Mouse (Mus musculus): ENCODE data around the gene Znrf2.
A peak's percentile ranks its signal among the peaks of the same experiment; 100 is the strongest.

The Znrf2 gene

DNA sequence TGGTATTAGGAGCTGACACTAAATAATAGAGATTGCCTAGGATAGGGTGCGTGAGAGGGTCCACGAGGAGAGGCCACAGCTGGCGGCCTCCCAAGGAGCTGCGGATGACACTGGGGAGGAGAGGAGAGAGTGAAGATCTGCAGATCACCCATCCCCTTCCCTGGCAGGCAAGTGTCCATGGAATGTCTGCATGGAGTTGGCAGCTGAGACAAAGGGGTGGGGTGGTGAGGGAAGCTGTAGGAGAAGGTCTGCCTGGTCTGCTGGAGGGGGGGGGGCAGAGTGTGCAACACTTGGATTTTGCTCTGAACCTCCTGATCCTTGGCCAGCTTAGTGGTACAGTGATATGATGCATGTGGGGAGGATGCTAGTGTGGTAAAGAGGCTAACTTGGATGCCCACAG is 98.3 kb downstream of the Znrf2 start:
- no peak for DNase-seq (ENCODE audit: low read depth)

DNA sequence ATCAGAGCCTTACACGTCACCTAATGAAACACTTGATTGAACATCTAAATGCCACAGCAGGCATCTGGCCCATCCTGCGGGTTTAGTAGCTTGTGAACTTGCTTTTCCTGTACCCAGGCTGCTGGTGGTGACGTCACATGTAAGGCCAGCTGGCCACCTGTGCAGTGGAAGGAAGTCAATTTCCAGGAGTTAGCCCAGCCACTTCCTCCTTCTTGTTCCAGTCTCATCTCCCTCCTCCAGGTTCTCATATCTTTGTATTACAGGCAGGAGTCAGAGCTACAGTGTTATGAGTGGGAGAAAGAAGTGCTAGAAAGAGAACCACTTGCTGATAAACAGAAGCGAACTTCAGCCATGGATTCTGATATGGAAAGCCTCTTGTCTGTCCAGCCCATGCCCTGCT is 99.4 kb downstream of the Znrf2 start:
- DNase-seq (ENCODE audit: low read depth), result peak; percentile 34

DNA sequence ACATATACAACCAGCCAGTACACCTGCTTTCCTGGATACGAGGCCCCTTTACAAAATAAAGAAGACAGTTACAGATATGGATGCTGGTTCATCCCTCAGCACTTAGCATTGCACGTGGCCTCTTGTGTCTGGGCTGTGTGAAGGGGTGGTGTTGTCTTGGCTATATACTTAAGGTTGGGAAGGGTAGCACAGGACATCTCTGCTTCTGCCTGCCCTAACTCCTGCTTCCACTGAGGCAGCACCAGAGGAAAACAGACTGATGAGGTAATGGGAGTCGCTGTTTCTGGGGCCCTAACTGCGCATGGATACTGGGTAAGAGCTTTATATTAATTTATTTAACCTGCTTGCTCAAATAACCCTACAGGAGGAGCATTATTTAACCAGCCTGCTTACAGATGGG is 100.2 kb downstream of the Znrf2 start:
- DNase-seq (ENCODE audit: low read depth), result no peak

DNA sequence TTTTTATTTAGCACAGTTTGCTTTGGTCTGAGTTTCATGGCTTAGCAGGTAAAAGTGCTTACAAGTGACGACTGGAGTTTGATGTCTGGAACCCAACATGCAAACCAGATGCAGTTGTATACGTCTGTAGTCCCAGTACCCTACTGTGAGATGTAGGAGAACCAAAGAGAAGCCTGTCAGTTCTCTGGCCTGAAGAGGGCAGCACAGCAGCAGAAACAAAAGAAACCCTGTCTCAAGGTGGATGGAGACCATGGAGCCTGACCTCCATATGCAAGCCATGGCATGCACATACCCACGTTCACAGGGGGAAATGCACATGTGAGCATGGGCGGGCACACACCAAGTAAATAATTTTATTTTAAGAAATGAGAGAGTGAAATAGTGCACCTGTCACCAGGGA is 100.8 kb downstream of the Znrf2 start:
- peak; percentile 80 for DNase-seq (ENCODE audit: low read depth)

DNA sequence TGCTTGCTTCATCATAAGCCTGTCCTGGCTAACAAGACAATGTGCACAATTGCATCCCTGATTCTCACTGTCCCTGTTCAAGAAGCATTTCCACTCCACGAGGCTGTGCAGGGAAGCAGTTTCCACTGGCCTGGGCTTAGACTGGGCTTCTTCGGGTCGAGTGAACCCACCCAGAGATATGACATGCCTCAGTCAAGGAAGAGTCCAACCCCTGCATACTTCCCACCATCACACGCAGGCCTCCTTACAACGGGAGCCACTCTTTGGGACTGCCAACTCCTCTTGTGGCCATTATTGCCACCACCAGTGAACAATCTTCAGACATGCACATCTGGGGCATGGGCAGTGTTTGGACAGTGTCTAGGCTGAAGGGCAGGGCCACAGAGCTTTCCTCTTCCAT is 101.8 kb downstream of the Znrf2 start:
- no peak for DNase-seq (ENCODE audit: low read depth)

DNA sequence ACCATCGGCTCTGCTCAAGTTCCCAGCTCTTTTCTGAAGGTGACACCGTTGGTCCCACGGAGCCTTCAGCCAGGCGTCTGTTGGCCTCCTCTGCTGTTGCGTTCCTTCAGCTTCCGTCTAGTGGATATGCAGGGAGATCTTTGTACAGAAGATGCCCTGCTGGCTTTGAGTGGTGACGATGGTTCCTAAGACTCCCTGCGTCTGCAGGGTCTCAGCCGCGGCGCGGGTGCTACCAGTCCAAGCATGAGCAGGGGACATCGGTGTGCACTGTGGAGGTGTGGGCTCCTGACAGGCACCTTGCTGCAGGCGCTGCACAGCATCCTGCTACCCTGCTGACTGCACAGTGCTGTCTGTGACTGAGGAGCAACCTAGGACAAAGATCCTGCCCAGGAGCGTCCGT is 107.8 kb downstream of the Znrf2 start:
- no peak for DNase-seq (ENCODE audit: low read depth)

DNA sequence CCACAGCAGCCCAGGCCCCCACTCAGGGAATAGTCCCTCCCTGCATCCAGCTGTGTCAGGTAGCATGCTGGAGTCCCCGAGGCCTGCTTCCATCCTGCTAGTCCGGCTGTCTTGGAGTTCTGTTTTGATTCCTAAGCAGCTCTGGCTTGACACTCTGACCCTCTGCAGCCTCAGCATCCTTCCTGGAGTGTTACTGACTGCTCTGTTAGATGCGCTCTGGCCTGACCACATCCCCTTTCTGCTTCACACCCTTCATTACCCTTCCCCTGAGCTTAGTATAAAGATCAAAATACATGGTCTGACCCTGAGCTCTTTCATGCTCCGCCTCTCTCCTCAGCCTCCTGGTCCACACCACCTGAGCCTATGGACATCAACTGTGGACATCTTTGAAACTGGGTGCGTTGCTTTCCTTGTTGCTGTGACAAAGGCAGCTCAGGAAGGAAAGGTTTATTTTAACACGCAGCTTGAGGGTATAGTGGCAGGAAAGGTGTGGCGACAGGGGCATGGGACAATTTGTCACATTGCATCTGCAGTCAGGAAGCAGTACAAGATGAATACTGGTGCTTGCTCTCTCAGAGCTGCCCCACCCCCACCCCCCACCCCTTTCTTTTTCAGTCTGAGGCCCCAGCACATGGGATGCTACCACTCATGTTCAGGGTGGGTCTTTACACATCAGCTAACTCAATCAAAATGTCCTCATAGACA is 109.2 kb downstream of the Znrf2 start:
- DNase-seq (ENCODE audit: low read depth), result peak; percentile 49

DNA sequence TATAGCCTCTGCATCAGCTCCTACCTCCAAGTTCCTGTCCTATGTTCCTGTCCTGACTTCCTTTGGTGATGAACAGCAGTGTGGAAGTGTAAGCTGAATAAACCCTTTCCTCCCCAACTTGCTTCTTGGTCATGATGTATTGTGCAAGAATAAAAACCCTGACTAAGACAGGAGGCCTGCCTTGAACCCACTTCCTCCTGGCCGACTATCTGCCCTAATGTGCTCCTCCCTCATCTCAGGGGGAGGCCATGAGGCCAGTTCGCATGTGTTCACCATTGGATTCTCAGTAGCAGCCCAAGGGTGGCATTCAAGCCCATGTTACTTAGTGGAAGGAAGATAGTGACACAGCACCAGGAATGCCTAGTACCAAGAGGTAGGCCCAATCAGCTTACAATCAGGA is 110.2 kb downstream of the Znrf2 start:
- no peak for DNase-seq (ENCODE audit: low read depth)

DNA sequence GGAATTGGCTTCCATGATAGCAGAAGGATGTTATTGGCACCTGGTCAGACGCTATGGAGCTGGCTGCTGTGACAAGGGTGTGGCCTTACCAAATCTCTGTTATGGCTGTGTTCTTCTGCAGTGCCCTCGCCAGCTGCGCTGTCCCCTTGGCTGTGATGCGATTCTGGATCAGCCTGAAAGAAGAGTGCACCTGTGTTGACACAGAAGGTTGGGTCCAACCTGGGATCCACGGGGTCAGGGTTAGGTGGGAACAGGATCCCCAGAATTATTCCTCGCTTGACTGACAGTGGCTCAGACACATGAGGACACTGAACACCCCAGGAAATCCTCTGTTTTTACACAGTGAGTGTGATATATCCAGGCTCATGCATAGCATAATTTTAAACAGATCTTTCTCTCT is 111.2 kb downstream of the Znrf2 start:
- DNase-seq (ENCODE audit: low read depth), result no peak

DNA sequence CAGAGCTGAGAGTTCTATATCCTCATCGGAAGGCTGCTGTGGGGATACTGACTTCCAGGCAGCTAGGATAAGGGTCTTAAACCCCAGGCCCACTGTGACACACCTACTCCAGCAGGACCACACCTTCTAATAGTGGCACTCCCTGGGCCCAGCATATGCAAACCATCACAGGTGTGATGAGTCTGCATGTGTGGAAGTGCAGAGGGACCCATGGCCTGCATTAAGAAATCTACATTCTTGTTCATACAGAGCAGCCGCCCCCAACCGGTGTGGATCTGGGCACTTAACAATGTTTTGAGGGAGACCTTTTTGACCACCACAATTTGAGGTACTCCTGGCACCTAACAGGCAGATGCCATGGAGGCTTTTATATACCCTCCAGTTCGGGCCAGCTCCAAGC is 114.9 kb downstream of the Znrf2 start:
- DNase-seq (ENCODE audit: low read depth), result no peak

DNA sequence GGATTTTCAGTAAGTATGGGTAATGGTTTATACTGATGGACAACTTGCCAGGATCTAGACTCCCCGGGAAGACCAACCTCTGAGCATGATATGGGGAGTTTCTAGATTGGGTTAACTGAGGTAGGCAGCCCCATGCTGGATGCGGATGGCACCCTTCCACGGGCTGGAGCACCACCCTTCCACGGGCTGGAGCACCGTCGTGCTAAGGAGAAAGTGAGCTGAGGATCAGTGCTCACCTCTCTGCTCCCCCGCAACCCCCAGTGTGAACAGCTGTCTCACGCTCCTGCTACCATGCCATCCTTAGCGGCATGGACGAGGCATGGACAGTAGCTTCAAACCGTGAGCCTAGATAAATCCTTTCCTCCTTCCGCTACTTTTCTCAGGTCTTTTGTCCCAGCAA is 115.8 kb downstream of the Znrf2 start:
- DNase-seq (ENCODE audit: low read depth), result no peak

DNA sequence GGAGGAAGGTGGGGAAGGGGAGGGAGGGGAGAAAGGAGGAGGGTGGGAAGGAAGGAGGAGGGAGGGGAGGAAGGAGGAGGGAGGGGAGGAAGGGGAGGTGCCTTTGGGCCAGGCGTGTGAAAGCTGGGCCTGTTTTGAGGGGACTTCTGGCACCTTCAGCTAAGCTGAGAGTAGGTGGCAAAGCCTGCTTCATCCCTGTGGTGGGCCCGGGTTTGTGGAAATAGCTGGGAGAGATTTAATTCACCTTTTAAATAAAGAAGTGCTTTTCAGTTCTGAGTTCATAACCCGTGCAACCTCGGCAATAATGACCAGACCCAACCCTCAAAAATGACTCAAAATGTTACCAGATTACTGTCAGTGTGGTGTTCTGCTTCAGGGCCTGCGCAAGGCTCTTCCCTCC is 116.5 kb downstream of the Znrf2 start:
- no peak for DNase-seq (ENCODE audit: low read depth)

DNA sequence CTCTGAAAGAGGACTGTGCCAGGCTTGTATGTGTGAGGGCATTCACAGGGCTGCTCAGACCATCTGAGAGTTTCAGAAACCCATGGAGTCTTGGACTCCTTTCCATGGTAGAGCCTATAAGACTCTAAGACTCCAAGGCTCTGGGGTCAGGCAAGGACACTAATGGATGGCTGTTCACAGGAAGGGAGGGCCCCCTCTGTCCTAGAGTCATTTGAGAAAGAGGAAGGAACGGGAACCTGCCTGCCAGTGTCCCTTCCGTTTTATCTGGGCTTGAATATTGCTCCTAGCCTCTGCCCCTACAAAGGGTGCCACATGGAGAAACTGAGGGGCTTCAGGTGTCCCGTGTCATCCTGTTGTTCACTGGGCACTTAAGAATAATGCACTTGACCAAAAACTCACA is 117.2 kb downstream of the Znrf2 start:
- no peak for DNase-seq (ENCODE audit: low read depth)

DNA sequence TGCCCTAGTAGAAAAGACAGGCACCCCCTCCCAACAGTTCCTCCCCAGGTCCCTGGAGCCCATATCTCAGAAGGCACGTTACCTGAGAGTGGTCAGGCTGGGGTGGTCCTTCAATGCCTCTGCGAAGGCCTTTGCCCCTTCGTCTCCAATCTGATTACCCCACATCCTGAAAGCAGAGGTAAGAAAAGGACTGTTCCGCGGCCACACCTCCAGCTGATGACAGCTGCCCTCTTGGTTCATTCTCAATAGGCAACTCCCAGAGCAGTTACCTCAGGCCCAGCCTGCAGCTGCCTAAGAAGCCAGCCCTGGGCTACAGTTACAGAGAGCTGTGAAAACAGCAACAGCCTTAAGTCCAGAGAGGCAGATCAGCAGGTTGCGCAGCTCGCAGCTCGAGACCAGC is 117.6 kb downstream of the Znrf2 start:
- no peak for DNase-seq (ENCODE audit: low read depth)

DNA sequence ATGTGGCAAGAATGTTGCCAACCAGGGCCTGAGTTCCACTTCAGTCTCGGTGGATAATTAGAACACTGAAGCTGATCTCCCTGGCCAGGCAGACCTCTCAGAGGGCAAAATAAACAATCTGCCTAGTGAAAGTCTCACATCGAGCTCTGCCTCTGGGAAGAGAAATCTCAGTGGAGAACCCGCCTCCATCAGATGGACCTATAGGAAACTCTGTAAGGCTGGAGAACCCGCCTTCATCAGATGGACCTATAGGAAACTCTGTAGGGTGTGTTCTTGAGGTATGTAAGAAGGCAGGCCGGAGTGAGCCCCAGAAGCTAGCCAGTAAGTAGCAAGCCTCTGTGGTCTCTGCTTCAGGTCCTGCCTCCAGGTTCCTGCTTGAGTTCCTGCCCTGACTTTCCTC is 118.2 kb downstream of the Znrf2 start:
- no peak for DNase-seq (ENCODE audit: low read depth)

DNA sequence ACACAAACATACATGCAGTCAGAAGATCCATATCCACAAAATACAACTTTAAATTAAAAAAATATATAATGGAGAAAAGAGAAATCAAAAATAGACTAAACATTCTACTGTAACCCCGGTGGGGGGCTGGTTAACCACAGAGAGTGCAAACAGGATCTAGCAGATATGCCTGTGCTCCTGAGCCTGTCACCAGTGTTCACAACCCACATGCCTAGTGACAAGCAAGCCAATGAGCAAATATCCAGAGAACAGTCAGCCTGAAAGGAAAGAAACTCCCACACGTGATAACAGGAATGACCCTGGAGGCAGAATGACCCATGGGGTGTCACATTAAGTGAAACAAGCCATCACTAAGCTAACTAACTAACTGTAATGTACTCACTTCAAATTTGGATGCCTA is 119.8 kb downstream of the Znrf2 start:
- DNase-seq (ENCODE audit: low read depth), result peak; percentile 51

DNA sequence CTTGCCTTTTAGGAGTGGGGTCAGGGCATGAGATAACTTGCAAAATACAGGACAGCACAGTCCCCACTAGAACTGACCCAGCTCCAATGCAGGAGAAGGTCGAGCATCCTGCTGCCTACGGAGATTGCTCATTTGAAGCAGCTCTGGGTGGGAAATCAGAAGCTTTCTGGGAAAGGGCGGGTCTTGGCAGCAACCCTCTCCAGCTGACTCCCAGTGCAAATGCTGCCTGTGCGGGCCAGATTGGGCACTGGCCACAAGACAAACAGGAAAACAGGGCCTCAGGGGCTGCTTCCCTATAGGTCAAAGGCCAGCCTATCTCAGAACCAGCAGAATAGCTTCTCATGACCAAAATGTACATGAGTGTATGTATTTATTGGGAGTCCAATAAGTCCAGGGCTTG is 122.9 kb downstream of the Znrf2 start:
- DNase-seq (ENCODE audit: low read depth), result no peak

DNA sequence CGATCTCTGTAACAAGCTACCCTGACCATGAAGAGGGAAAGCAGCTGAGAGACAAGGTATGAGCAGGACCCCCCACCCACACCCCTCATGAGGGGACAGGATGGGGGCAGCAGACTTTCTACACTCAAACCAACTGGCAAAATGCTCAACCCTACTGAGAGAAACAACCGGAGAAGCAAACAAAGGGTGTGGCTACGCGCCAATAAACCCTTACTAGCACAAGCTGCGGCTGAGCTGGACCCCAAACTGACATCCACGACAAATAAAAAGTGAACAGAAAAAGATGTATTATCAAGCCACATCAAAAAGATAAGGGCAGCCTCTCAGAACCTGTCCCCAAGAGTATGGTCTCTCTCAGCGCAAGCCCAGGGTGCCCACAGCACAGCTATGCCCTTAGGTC is 123.4 kb downstream of the Znrf2 start:
- no peak for DNase-seq (ENCODE audit: low read depth)

DNA sequence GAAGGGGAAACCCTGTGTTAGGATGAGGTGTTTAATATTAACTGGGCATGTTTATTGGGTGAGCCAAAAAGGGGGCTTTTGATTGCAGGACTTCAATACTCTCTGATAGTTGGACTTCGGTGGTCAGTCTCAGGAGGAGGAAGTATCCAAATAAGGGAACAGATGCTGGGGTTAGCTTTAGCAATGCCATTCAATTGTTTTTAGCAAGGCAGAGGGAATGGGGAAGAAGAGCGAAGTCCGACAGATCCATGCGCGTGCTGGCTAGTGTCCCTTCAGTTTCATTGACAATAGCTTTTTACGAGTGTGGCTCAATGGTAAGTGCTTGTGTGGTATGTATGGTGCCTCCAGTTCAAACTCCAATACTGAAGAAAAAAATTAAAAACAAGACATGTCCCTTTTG is 124.4 kb downstream of the Znrf2 start:
- no peak for DNase-seq (ENCODE audit: low read depth)
